Mouse (Mus musculus): Measurements from ENCODE around the gene Dapk2.

Gene Dapk2

DNA sequence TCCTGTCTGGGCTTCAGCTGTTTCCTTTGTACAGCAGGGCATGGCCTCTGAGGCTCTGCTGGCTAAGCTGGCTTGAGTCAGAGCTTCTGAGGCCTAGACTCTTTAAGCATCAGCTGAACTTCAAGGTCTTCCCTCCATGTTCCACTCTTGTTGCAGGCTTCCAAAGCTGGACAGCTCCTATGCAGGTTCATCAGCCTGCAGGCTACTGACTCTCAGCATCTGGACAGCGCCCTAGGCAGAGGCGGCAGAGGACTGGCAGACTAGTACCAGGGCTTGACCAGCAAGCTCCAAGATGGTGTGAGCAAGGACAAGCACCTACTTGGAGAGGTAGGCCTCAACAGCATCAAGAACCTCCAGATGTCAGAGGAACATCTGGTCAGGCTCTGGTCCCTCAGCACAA lies 149.3 kb downstream of the Dapk2 start:
- DNase-seq (ENCODE audit: low read depth, low spot score): no peak

DNA sequence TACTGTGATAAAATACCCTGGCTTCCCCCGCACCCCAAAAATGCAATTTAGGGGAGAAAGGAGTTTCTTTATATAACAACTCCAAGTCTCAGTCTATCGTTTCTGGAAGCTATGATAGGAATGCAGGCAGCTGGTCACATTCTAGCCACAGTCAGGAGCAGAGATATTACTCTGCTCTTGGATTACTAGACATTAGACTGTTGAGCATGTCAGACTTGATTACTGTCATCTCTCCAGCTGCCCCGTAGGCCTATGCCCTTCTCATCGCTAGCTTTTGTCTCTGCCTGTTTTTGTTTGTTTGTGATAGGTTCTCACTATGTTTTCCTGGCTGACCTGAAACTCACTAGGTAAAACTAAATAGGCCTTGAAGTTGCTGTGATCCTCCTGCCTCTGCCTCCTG lies 150.7 kb downstream of the Dapk2 start:
- DNase-seq (ENCODE audit: low read depth, low spot score): no peak

DNA sequence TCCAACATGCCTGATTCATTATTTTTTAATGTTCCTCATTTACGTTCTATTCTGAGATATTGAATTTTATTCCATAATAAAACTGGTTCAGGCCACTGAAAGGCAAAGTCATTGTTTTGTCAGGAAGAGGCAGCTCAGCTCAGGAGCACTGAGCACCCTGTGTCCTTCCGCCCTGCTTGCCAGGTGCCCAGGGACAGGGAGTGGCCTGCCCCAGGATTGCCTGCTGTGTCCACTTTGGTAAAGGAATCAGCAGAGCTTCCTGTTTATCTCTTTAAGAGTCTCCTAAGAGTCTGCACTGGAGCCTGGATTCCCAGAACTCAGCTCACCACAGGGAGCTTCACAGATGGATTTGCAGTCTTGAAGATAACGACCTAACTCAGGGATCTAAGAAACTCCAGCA lies 153.4 kb downstream of the Dapk2 start:
- DNase-seq (ENCODE audit: low read depth, low spot score): no peak

DNA sequence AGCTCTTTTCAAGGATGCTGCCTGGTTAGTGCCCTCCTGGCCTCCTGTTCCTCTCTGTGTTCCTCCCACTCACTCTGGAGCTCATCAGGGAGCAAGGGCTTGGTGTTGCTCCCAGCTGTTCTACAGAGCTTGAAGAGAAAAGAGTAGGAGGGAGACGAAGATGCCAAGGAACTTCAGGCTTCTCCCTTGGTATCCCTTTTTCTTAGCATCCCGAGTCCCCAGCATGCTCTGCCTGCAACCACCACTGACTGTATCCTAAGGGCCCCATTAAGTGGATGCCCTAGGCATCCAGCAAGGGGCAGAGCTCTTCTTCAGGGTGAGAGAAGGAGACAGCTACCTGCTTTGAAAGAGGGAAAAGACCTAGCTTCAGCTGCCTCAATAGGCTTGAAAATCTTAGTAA lies 158.6 kb downstream of the Dapk2 start:
- no peak for DNase-seq (ENCODE audit: low read depth, low spot score)
